Mouse (Mus musculus): ENCODE data around the gene Fmo9. TPM values are rescaled to one million over a fixed set of nuclear protein-coding genes. Genes with fewer than 3 reads are reported as not detected.

Fmo9 gene
- total RNA-seq (2017), result not detected in 2 replicates

DNA sequence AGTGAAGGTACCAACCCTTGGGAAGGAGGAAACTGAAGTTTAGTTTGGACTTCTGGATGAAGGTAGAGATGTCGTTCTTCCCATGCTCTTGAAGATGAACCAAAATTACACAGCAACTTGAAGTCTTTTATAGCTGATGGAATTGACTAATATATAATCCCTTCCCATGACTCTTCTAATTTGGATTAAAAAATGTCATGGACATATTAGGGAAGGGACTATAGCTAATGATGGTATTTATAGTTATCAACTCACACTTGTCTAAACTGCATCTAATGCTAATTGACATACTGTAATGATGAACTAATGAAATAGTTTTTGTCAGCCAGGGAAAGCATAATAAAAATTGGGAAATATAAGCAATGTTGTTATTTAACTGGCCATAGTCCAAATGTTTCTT, at the start of gene Fmo9:
Fmo9 (minus strand) TSS at position 101 of the 400 bp plus-strand sequence.
- no peak for ATAC-seq (replicated peaks in 1 of 2; ENCODE audit: insufficient read depth in 1 of 2, low FRiP score in 2 of 2, low TSS enrichment in 1 of 2, low read depth in 1 of 2, poor library complexity in 2 of 2, severe bottlenecking in 2 of 2)

DNA sequence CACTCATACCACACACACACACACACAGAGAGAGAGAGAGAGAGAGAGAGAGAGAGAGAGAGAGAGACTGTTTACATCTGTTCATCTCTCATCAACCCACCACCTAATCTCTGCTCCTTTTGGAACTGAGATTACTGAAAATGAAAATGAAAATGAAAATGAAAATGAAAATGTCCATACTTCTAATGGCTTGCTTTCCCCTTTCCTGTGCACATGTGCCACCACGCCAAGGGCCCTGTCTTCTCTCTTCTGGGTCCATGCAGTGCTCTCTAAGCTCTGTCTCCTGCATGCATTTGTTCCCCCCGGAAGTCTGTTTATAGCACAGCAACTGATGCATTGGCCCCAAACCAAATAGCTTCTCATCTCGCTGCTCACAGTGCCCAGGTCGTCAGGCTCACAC, 49.2 kb upstream of the Fmo9 start:
- 0 out of 4 replicates have a peak, but pooled peaks of 1 of the 2 experiments have one; percentile 17 for ATAC-seq (replicated peaks in 1 of 2; ENCODE audit: insufficient read depth in 1 of 2, low FRiP score in 2 of 2, low TSS enrichment in 1 of 2, low read depth in 1 of 2, poor library complexity in 2 of 2, severe bottlenecking in 2 of 2)

DNA sequence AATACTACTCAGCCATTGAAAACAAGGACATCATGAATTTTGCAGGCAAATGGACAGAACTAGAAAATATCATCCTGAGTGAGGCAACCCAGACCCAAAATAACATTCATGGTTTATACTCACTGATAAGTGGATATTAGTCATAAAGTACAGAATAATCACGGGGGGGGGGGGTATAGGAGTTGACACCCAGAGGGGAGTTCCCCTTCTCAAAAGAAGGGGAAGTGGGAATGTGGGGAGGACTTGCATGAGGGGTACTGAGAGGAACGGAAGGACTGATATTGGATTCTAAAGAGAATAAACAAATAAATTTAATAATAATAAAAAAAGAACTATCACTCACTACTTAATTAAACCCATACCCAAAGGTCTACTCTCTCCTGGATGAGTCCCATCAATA, 48.6 kb upstream of the Fmo9 start:
- no peak for ATAC-seq (replicated peaks in 1 of 2; ENCODE audit: insufficient read depth in 1 of 2, low FRiP score in 2 of 2, low TSS enrichment in 1 of 2, low read depth in 1 of 2, poor library complexity in 2 of 2, severe bottlenecking in 2 of 2)

DNA sequence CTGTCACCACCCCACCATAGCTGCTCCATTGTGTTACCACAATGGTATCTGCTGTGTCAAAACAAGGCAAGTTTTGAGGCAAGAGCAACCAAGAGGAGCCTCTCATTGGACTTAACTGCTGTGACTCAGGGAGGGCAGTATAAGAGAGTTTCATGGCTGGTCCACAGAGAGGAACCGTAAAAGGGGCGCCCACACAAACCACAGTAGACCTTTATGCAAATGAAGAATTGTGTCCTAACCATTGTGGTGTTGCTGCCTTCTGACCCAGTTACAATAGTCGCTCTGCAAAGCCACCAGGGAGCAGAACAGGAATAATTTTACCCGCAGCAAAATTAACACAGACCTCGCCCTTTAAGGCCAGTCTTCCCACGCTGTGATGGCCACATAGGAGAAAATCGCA, 29.2 kb upstream of the Fmo9 start:
- ATAC-seq (replicated peaks in 1 of 2; ENCODE audit: insufficient read depth in 1 of 2, low FRiP score in 2 of 2, low TSS enrichment in 1 of 2, low read depth in 1 of 2, poor library complexity in 2 of 2, severe bottlenecking in 2 of 2), result no peak

DNA sequence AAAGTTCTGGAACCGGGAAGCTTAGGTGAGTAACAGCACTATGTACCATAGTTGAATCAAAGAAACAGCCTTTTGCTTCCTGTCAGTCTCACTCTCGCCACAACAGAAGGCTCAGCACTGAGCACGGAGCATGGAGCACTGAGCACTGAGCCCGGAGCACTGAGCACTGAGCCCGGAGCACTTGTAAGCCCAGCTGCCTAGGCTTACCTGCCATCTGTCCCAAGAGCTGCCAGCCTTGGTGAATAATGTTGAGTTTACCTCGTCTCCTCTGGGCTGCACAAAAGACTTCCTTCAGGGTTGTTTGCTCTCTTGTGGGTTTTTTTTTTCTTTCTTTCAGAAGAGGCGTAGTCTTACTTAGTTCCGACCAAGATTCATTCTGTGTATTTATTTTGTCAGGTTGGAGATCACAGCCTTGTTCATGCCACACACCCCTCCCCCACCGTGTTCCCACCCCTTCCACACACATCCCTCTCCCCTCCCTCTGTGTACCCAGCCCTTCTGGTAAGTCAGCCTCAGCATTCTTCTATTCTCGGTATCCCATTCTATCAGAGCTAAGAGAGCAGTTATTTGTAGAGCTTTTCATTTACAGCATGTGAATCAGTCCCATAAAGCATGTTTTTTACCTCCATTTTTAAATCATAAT, 20.7 kb upstream of the Fmo9 start:
- no peak for ATAC-seq (replicated peaks in 1 of 2; ENCODE audit: insufficient read depth in 1 of 2, low FRiP score in 2 of 2, low TSS enrichment in 1 of 2, low read depth in 1 of 2, poor library complexity in 2 of 2, severe bottlenecking in 2 of 2)

DNA sequence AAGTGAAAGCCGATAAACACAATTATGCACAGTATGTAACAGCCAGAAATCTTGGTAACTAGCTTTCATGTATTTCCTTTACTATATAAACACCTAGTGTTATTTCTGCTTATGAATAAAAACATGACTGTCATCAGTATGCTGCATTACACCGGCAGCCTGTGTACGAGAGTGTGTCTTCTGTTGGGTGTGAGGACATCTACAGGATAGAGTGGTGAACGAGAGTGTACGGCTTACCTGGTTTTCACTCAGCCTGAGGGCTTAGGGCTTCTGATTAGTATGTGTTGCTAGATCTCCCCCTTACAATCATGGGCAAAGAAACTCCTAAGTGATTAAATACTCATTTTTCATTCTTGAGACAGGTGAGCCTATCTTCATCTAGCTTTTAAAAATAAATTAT, 12.4 kb downstream of the Fmo9 start:
- no peak for ATAC-seq (replicated peaks in 1 of 2; ENCODE audit: insufficient read depth in 1 of 2, low FRiP score in 2 of 2, low TSS enrichment in 1 of 2, low read depth in 1 of 2, poor library complexity in 2 of 2, severe bottlenecking in 2 of 2)

DNA sequence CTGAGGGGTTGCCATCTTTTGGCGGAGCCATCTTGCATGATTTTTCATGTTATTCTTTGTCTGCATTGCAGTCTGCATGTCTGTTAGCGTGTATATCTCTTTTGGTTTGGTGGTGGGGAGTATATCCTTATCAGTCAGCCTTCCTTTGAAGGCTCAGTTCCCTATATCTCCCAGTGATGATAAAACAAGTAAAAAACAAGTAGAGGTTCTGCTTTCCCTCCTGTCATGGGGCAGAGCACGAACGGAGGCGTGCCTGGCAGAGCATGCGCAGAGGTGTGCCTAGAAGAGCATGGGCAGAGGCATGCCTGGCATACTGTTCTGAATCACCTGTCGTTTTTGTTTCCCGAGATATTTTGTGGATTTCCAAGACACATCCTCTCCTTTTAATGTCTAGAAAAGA, 20.8 kb downstream of the Fmo9 start:
- ATAC-seq (replicated peaks in 1 of 2; ENCODE audit: insufficient read depth in 1 of 2, low FRiP score in 2 of 2, low TSS enrichment in 1 of 2, low read depth in 1 of 2, poor library complexity in 2 of 2, severe bottlenecking in 2 of 2), result no peak

DNA sequence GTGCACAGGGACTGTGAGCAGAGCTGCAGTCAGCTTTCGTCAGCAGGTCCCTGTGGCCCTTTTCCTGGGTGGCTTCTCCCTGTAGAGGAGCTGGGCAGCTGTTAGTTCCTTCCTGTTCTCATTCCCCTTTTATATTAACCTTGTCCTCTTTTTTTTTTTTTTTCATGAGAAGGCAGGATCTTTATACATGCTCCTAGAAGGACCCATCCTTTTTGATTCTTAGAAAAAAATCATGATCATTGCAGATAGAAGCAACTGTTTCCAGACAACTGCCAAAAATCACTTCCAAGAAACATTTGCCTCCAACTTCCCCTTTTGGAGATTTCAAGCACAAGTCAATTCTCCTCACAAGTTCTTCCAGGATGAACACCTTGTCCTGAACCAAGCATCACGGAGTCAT, 34.1 kb downstream of the Fmo9 start, which contains the start of gene Gm4847:
Gm4847 (minus strand) TSS at position 101 of the 400 bp plus-strand sequence.
- ATAC-seq (replicated peaks in 1 of 2; ENCODE audit: insufficient read depth in 1 of 2, low FRiP score in 2 of 2, low TSS enrichment in 1 of 2, low read depth in 1 of 2, poor library complexity in 2 of 2, severe bottlenecking in 2 of 2), result no peak

Other genes with a start within 250 kb of the Fmo9 start
- gene Gm4846, start 184.3 kb downstream of the Fmo9 start, total RNA-seq (2017), result not detected in 2 replicates
- not detected in 2 replicates for gene Gm4847, start 34.2 kb downstream of the Fmo9 start, total RNA-seq (2017)